ENCODE assay signal across 9 mouse cellular contexts in the genomic region with DNA sequence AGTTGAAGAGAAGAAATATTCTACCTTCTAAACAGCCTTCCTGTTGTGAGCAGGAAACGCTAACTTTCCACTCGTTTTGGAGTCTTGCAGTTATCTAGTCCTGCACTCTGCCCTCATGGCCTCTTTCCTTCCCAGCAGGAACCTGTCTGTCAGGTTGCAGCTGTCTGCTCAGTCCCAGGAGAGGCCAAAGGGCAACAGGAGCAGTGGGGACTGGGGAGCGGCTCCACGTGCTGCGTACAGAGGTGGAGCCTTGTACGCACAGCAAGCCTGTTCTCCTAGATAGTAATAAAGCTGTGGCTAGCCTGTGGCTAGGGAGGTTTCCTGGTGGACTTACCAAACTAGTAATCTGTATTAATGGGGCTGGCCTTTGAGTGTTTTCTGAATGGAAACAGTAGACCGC. TPM values are rescaled to one million over a fixed set of nuclear protein-coding genes. Genes with fewer than 3 reads are reported as not detected.
DNase-seq lines count a peak whose midpoint lies in the region; ATAC-seq and TF ChIP-seq lines count a peak whose summit lies in the region.
"Had no signal": no experiment of that assay in that cellular context is flagged by ENCODE, and none has a peak within 500 bp of the region (broad histone marks: within the 10 kb centered on the region; RNA-seq: fewer than 3 reads in every experiment).

No protein-coding gene starts in this region.

- TF ChIP-seq CTCF in layer of hippocampus, adult 2 months (conservative IDR thresholded peaks at IDR 0.05): no peak

- H3K9me3 ChIP-seq in midbrain, embryonic 10.5 days (replicated peaks): no peaks in the 10 kb centered on the region
- no peaks in the 10 kb centered on the region for H3K9me3 ChIP-seq in midbrain, embryonic 14.5 days (ENCODE audit: control insufficient read depth, low read length)
- no peaks in the 10 kb centered on the region for H3K9me3 ChIP-seq in stomach, embryonic 15.5 days

- H3K4me3 ChIP-seq in midbrain, embryonic 10.5 days: no peak overlapping the region
- no peak overlapping the region for H3K4me3 ChIP-seq in midbrain, embryonic 14.5 days (replicated peaks; ENCODE audit: low read depth, low read length)
- H3K4me3 ChIP-seq in stomach, embryonic 15.5 days (replicated peaks): no peak overlapping the region
- no peak overlapping the region for H3K4me3 ChIP-seq in layer of hippocampus, adult 2 months

- H3K36me3 ChIP-seq in midbrain, embryonic 10.5 days: peaks cover 9% of the 10 kb centered on the region
- no peaks in the 10 kb centered on the region for H3K36me3 ChIP-seq in midbrain, embryonic 14.5 days (ENCODE audit: control insufficient read depth, insufficient read depth, low read length)
- peaks cover 3% of the 10 kb centered on the region; the same call in 1 of the 2 replicates for H3K36me3 ChIP-seq in stomach, embryonic 15.5 days

- H3K9ac ChIP-seq in midbrain, embryonic 14.5 days (replicated peaks; ENCODE audit: low read length): no peak overlapping the region
- H3K9ac ChIP-seq in stomach, embryonic 15.5 days: no peak overlapping the region

- 24% methylated on average over 7 of the region's 7 CpGs for WGBS in midbrain, embryonic 10.5 days
- 23% methylated on average over 7 of the region's 7 CpGs for WGBS in midbrain, embryonic 14.5 days
- 24% methylated on average over 7 of the region's 7 CpGs for WGBS in stomach, embryonic 15.5 days

- peak overlapping the region; percentile 38; the same call in 1 of the 2 replicates for H3K27ac ChIP-seq in midbrain, embryonic 10.5 days (replicated peaks)
- H3K27ac ChIP-seq in midbrain, embryonic 14.5 days (replicated peaks; ENCODE audit: low read depth, low read length): no peak overlapping the region
- peak overlapping the region; percentile 89 for H3K27ac ChIP-seq in stomach, embryonic 15.5 days
- H3K27ac ChIP-seq in layer of hippocampus, adult 2 months: no peak overlapping the region

- no peak overlapping the region for H3K4me2 ChIP-seq in midbrain, embryonic 14.5 days (ENCODE audit: low read length)
- no peak overlapping the region for H3K4me2 ChIP-seq in stomach, embryonic 15.5 days

- peaks cover 22% of the 10 kb centered on the region for H3K4me1 ChIP-seq in midbrain, embryonic 10.5 days
- H3K4me1 ChIP-seq in midbrain, embryonic 14.5 days (ENCODE audit: control insufficient read depth, insufficient read depth, low read length): peaks cover 3% of the 10 kb centered on the region; the same call in 1 of the 2 replicates
- 0 out of 2 replicates have a peak, but pooled peaks cover 9% of the 10 kb centered on the region for H3K4me1 ChIP-seq in stomach, embryonic 15.5 days

- H3K27me3 ChIP-seq in midbrain, embryonic 10.5 days (ENCODE audit: low read depth, poor library complexity, severe bottlenecking): no peaks in the 10 kb centered on the region
- no peaks in the 10 kb centered on the region for H3K27me3 ChIP-seq in midbrain, embryonic 14.5 days (ENCODE audit: control insufficient read depth, insufficient read depth, low read length)
- H3K27me3 ChIP-seq in stomach, embryonic 15.5 days (replicated peaks): no peaks in the 10 kb centered on the region

- ATAC-seq in midbrain, embryonic 14.5 days (ENCODE audit: low FRiP score, low TSS enrichment): no peak
- ATAC-seq in stomach, embryonic 15.5 days (ENCODE audit: insufficient read depth, low FRiP score, low read depth): peak; percentile 89
- ATAC-seq in frontal cortex, adult (ENCODE audit: low TSS enrichment): no peak
- ATAC-seq: forebrain, embryonic 16.5 days had no signal

- peak; percentile 33 for DNase-seq in midbrain, embryonic 10.5 days (ENCODE audit: low spot score)
- DNase-seq in midbrain, embryonic 14.5 days: no peak
- peak; percentile 61 for DNase-seq in embryo, embryonic 9.5 days (ENCODE audit: extremely low spot score)
- peak; percentile 79 to 87 for DNase-seq in kidney, postnatal 36 days
- no peak for DNase-seq in layer of hippocampus, adult 2 months (ENCODE audit: low spot score in 2 of 2)
- no peak for DNase-seq in urinary bladder, postnatal 4 days (ENCODE audit: low spot score in 2 of 2)

RNA-seq across cellular contexts. Expression of gene Synj2, which starts 48.0 kb away (rescaled TPM):
- polyA plus RNA-seq in midbrain, embryonic 10.5 days (2016; fragmentation: Nextera tagmentation; extraction: Ambion mirVana): 0.88 and 1.3 TPM in 2 replicates
- 0.57 and 1.2 TPM in 2 replicates for polyA plus RNA-seq in midbrain, embryonic 14.5 days (2014; fragmentation: Nextera tagmentation; extraction: Ambion mirVana)
- 5.9 and 6.6 TPM in 2 replicates for polyA plus RNA-seq in stomach, embryonic 15.5 days (2015; fragmentation: Nextera tagmentation; extraction: Ambion mirVana)
- total RNA-seq in layer of hippocampus, adult 2 months (2021): 10 to 100 TPM; 54.1 to 62.2 TPM

RNA-seq across cellular contexts. Expression of gene Snx9, which starts 52.0 kb away (rescaled TPM):
- polyA plus RNA-seq in midbrain, embryonic 10.5 days (2016; fragmentation: Nextera tagmentation; extraction: Ambion mirVana): 14.2 and 15.3 TPM in 2 replicates
- 4.5 and 8.3 TPM in 2 replicates for polyA plus RNA-seq in midbrain, embryonic 14.5 days (2014; fragmentation: Nextera tagmentation; extraction: Ambion mirVana)
- polyA plus RNA-seq in stomach, embryonic 15.5 days (2015; fragmentation: Nextera tagmentation; extraction: Ambion mirVana): 37.5 and 42.8 TPM in 2 replicates
- 10 to 100 TPM; 15.6 to 16.1 TPM for total RNA-seq in layer of hippocampus, adult 2 months (2021)

Comparison
In these comparisons a context has a peak if more than half of its experiments do, and no peak if none do; other contexts are left out.
1. DNase-seq: peak in midbrain, embryonic 10.5 days (single experiment), embryo, embryonic 9.5 days (single experiment) and kidney, postnatal 36 days (2 of 2); none in midbrain, embryonic 14.5 days (single experiment), layer of hippocampus, adult 2 months (0 of 2) and urinary bladder, postnatal 4 days (0 of 2).
2. H3K27ac ChIP-seq: peak in midbrain, embryonic 10.5 days (single experiment) and stomach, embryonic 15.5 days (single experiment); none in midbrain, embryonic 14.5 days (single experiment) and layer of hippocampus, adult 2 months (single experiment).